Mouse (Mus musculus): ENCODE measurements around the gene Olfr46.

DNA sequence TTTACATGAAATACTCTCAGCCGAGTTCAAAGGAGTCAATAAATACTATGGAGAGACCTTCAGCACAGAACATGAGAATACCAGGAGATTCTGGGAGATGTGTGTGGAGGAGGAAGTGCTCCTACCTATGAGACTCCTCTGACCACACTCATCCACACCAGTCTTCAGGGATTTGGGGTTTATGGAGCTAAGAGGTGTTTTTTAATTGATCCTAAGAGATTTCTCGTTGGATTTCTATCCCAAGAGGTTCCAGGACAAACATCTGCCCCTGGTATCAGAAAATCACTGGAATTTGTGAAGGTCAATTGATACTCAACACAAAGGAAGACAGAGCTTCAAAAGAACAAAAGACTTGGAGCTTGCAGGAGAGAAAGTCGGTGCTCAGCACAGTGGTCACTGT lies 33.5 kb upstream of the Olfr46 start, which contains the start of gene Olfr538:
- TF ChIP-seq CTCF (IDR thresholded peaks at IDR 0.05; ENCODE audit: low read depth) (no peak), EP300 (IDR thresholded peaks at IDR 0.05; ENCODE audit: low read depth) (no peak)

All from heart, postnatal 0 days (tissue).